Comparison of ENCODE assay signal across 24 mouse cellular contexts in the genomic region with DNA sequence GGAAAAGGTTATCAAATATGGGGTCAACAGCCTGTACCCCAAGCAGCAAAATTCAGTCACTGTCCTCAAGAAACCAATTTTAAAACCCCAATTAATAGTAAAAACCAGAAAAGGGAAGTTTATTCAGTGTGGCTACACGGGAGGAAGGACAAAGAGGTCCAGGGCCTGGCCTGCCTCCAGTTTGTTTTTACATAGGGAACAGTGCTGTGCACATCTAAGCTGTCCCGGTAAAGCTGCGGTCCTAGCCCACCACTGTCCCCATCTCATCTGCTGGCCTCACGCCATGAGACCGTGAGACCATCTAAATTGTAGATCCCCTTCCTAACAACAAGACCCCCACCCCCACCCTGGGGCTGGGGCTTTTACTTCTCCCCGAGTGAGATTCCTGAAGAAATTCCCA. TPM values are rescaled to one million over a fixed set of nuclear protein-coding genes. Genes with fewer than 3 reads are reported as not detected.
DNase-seq lines count a peak whose midpoint lies in the region; ATAC-seq lines count a peak whose summit lies in the region.
"Had no signal": no experiment of that assay in that cellular context is flagged by ENCODE, and none has a peak within 500 bp of the region (broad histone marks: within the 10 kb centered on the region; RNA-seq: fewer than 3 reads in every experiment).

No protein-coding gene starts in this region.

- H3K27ac ChIP-seq in forebrain, embryonic 14.5 days (ENCODE audit: low read depth, low read length), result no peak overlapping the region; the same call in 1 of the 2 replicates
- no peak overlapping the region for H3K27ac ChIP-seq in forebrain, embryonic 15.5 days (replicated peaks)
- H3K27ac ChIP-seq in hindbrain, embryonic 16.5 days (ENCODE audit: low read depth, low read length), result no peak overlapping the region
- H3K27ac ChIP-seq in hindbrain, embryonic 11.5 days (ENCODE audit: low read depth, low read length), result no peak overlapping the region
- no peak overlapping the region; the same call in 1 of the 2 replicates for H3K27ac ChIP-seq in midbrain, embryonic 13.5 days
- H3K27ac ChIP-seq in midbrain, embryonic 11.5 days (ENCODE audit: low read depth, low read length), result no peak overlapping the region; the same call in 1 of the 2 replicates
- H3K27ac ChIP-seq: embryonic facial prominence, embryonic 15.5 days; hindbrain, embryonic 15.5 days; kidney, embryonic 15.5 days; limb, embryonic 13.5 days; liver, embryonic 12.5 days; stomach, embryonic 15.5 days had no signal

- no peaks in the 10 kb centered on the region for H3K9me3 ChIP-seq in forebrain, embryonic 14.5 days (replicated peaks; ENCODE audit: control insufficient read depth, low read length)
- H3K9me3 ChIP-seq in forebrain, embryonic 15.5 days, result no peaks in the 10 kb centered on the region
- no peaks in the 10 kb centered on the region for H3K9me3 ChIP-seq in hindbrain, embryonic 16.5 days (ENCODE audit: control insufficient read depth, low read length)
- no peaks in the 10 kb centered on the region for H3K9me3 ChIP-seq in hindbrain, embryonic 11.5 days (ENCODE audit: control insufficient read depth, low read length)
- H3K9me3 ChIP-seq in midbrain, embryonic 13.5 days, result no peaks in the 10 kb centered on the region
- H3K9me3 ChIP-seq in midbrain, embryonic 11.5 days (ENCODE audit: control insufficient read depth, low read length), result peaks cover 2% of the 10 kb centered on the region; the same call in 1 of the 2 replicates
- H3K9me3 ChIP-seq: embryonic facial prominence, embryonic 15.5 days; hindbrain, embryonic 15.5 days; kidney, embryonic 15.5 days; limb, embryonic 13.5 days; liver, embryonic 12.5 days; stomach, embryonic 15.5 days had no signal

- no peak overlapping the region for H3K4me3 ChIP-seq in forebrain, embryonic 14.5 days (ENCODE audit: low read depth, low read length)
- no peak overlapping the region for H3K4me3 ChIP-seq in forebrain, embryonic 15.5 days
- no peak overlapping the region for H3K4me3 ChIP-seq in hindbrain, embryonic 16.5 days (ENCODE audit: low read length)
- H3K4me3 ChIP-seq in hindbrain, embryonic 11.5 days (ENCODE audit: low read depth, low read length), result no peak overlapping the region
- no peak overlapping the region for H3K4me3 ChIP-seq in midbrain, embryonic 13.5 days (replicated peaks)
- H3K4me3 ChIP-seq in midbrain, embryonic 11.5 days (ENCODE audit: low read depth, low read length), result no peak overlapping the region
- H3K4me3 ChIP-seq: embryonic facial prominence, embryonic 15.5 days; hindbrain, embryonic 15.5 days; kidney, embryonic 15.5 days; limb, embryonic 13.5 days; liver, embryonic 12.5 days; stomach, embryonic 15.5 days had no signal

- H3K4me1 ChIP-seq in forebrain, embryonic 14.5 days (ENCODE audit: control insufficient read depth, insufficient read depth, low read length), result peaks cover 20% of the 10 kb centered on the region
- peaks cover 22% of the 10 kb centered on the region for H3K4me1 ChIP-seq in forebrain, embryonic 15.5 days
- H3K4me1 ChIP-seq in hindbrain, embryonic 16.5 days (ENCODE audit: control insufficient read depth, insufficient read depth, low read depth, low read length), result peaks cover 15% of the 10 kb centered on the region
- 0 out of 2 replicates have a peak, but pooled peaks cover 2% of the 10 kb centered on the region for H3K4me1 ChIP-seq in hindbrain, embryonic 11.5 days (replicated peaks; ENCODE audit: control insufficient read depth, insufficient read depth, low read length)
- H3K4me1 ChIP-seq in midbrain, embryonic 13.5 days (replicated peaks), result peaks cover 42% of the 10 kb centered on the region
- no peaks in the 10 kb centered on the region; the same call in 1 of the 2 replicates for H3K4me1 ChIP-seq in midbrain, embryonic 11.5 days (ENCODE audit: control insufficient read depth, insufficient read depth, low read length)
- H3K4me1 ChIP-seq: embryonic facial prominence, embryonic 15.5 days; liver, embryonic 12.5 days; stomach, embryonic 15.5 days had no signal

- no peak overlapping the region for H3K9ac ChIP-seq in forebrain, embryonic 14.5 days (ENCODE audit: low read length)
- H3K9ac ChIP-seq in forebrain, embryonic 15.5 days (replicated peaks), result no peak overlapping the region
- 0 out of 2 replicates have a peak overlapping the region, but pooled peaks have one; percentile 24 for H3K9ac ChIP-seq in hindbrain, embryonic 16.5 days (ENCODE audit: low read depth, low read length)
- no peak overlapping the region for H3K9ac ChIP-seq in hindbrain, embryonic 11.5 days (ENCODE audit: low read depth, low read length)
- no peak overlapping the region for H3K9ac ChIP-seq in midbrain, embryonic 13.5 days (replicated peaks)
- H3K9ac ChIP-seq in midbrain, embryonic 11.5 days (ENCODE audit: low read length), result no peak overlapping the region
- H3K9ac ChIP-seq: embryonic facial prominence, embryonic 15.5 days; hindbrain, embryonic 15.5 days; kidney, embryonic 15.5 days; limb, embryonic 13.5 days; liver, embryonic 12.5 days; stomach, embryonic 15.5 days had no signal

- peak; percentile 6 for DNase-seq in forebrain, embryonic 14.5 days (ENCODE audit: low spot score)
- no peak for DNase-seq in hindbrain, embryonic 11.5 days (ENCODE audit: low spot score)
- DNase-seq in midbrain, embryonic 11.5 days (ENCODE audit: low spot score, missing footprints), result no peak
- DNase-seq in urinary bladder, postnatal 4 days (ENCODE audit: low spot score in 2 of 2), result no peak
- DNase-seq: adrenal gland, postnatal 25 days; cerebellum, adult 9-10 months; gastrocnemius, postnatal 36 days; lung, adult 18-20 months; lung, postnatal 10 days; midbrain, embryonic 14.5 days; thymus, adult 18-20 months; thymus, postnatal 36 days had no signal

- 27% methylated on average over 6 of the region's 6 CpGs for WGBS in forebrain, embryonic 14.5 days
- 22% methylated on average over 6 of the region's 6 CpGs for WGBS in forebrain, embryonic 15.5 days
- WGBS in hindbrain, embryonic 16.5 days, result 20% methylated on average over 6 of the region's 6 CpGs
- WGBS in hindbrain, embryonic 11.5 days, result 55% methylated on average over 6 of the region's 6 CpGs
- WGBS in midbrain, embryonic 13.5 days, result 46% methylated on average over 6 of the region's 6 CpGs
- 67% methylated on average over 6 of the region's 6 CpGs for WGBS in midbrain, embryonic 11.5 days

- H3K4me2 ChIP-seq in forebrain, embryonic 14.5 days (ENCODE audit: low read length), result no peak overlapping the region
- no peak overlapping the region for H3K4me2 ChIP-seq in forebrain, embryonic 15.5 days (replicated peaks)
- no peak overlapping the region for H3K4me2 ChIP-seq in hindbrain, embryonic 16.5 days (ENCODE audit: low read length)
- H3K4me2 ChIP-seq in hindbrain, embryonic 11.5 days (replicated peaks; ENCODE audit: low read depth, low read length), result no peak overlapping the region
- H3K4me2 ChIP-seq in midbrain, embryonic 13.5 days (replicated peaks), result no peak overlapping the region
- no peak overlapping the region for H3K4me2 ChIP-seq in midbrain, embryonic 11.5 days
- H3K4me2 ChIP-seq: embryonic facial prominence, embryonic 15.5 days; heart, embryonic 11.5 days; hindbrain, embryonic 15.5 days; kidney, embryonic 15.5 days; limb, embryonic 13.5 days; liver, embryonic 12.5 days; stomach, embryonic 15.5 days had no signal

- H3K27me3 ChIP-seq in forebrain, embryonic 14.5 days (replicated peaks; ENCODE audit: control insufficient read depth, insufficient read depth, low read length), result no peaks in the 10 kb centered on the region
- no peaks in the 10 kb centered on the region for H3K27me3 ChIP-seq in forebrain, embryonic 15.5 days
- H3K27me3 ChIP-seq in hindbrain, embryonic 16.5 days (replicated peaks; ENCODE audit: control insufficient read depth, insufficient read depth, low read length), result no peaks in the 10 kb centered on the region
- H3K27me3 ChIP-seq in hindbrain, embryonic 11.5 days (ENCODE audit: control insufficient read depth, insufficient read depth, low read length), result no peaks in the 10 kb centered on the region
- H3K27me3 ChIP-seq in midbrain, embryonic 13.5 days, result no peaks in the 10 kb centered on the region
- H3K27me3 ChIP-seq in midbrain, embryonic 11.5 days (ENCODE audit: control insufficient read depth, insufficient read depth, low read length), result no peaks in the 10 kb centered on the region
- H3K27me3 ChIP-seq: embryonic facial prominence, embryonic 15.5 days; hindbrain, embryonic 15.5 days; kidney, embryonic 15.5 days; limb, embryonic 13.5 days; liver, embryonic 12.5 days; stomach, embryonic 15.5 days had no signal

- no peaks in the 10 kb centered on the region for H3K36me3 ChIP-seq in forebrain, embryonic 14.5 days (ENCODE audit: control insufficient read depth, insufficient read depth, low read length)
- no peaks in the 10 kb centered on the region for H3K36me3 ChIP-seq in forebrain, embryonic 15.5 days
- H3K36me3 ChIP-seq in hindbrain, embryonic 16.5 days (ENCODE audit: control insufficient read depth, insufficient read depth, low read length), result no peaks in the 10 kb centered on the region
- H3K36me3 ChIP-seq in hindbrain, embryonic 11.5 days (ENCODE audit: control insufficient read depth, insufficient read depth, low read length), result no peaks in the 10 kb centered on the region
- peaks cover 14% of the 10 kb centered on the region; the same call in 1 of the 2 replicates for H3K36me3 ChIP-seq in midbrain, embryonic 13.5 days
- peaks cover 4% of the 10 kb centered on the region for H3K36me3 ChIP-seq in midbrain, embryonic 11.5 days (ENCODE audit: control insufficient read depth, insufficient read depth, low read length)
- H3K36me3 ChIP-seq: embryonic facial prominence, embryonic 15.5 days; hindbrain, embryonic 15.5 days; kidney, embryonic 15.5 days; limb, embryonic 13.5 days; liver, embryonic 12.5 days; stomach, embryonic 15.5 days had no signal

- no peak for ATAC-seq in forebrain, embryonic 14.5 days
- no peak; the same call in 1 of the 2 replicates for ATAC-seq in forebrain, embryonic 15.5 days (replicated peaks)
- no peak for ATAC-seq in hindbrain, embryonic 16.5 days
- no peak for ATAC-seq in hindbrain, embryonic 11.5 days (ENCODE audit: low FRiP score)
- ATAC-seq in midbrain, embryonic 13.5 days, result peak; percentile 38; the same call in 1 of the 2 replicates
- ATAC-seq in midbrain, embryonic 11.5 days (ENCODE audit: low FRiP score), result no peak
- ATAC-seq in hematopoietic stem cell, adult 5-6 weeks (replicated peaks in 1 of 2; ENCODE audit: insufficient read depth in 1 of 2, low FRiP score in 2 of 2, low TSS enrichment in 1 of 2, low read depth in 1 of 2, poor library complexity in 2 of 2, severe bottlenecking in 2 of 2), result peak; percentile 77 to 89
- ATAC-seq: intestine, embryonic 16.5 days; liver, embryonic 12.5 days had no signal

RNA-seq across cellular contexts. Expression of a gene that starts 29.8 kb away (rescaled TPM):
- polyA plus RNA-seq in forebrain, embryonic 14.5 days (2014; fragmentation: Nextera tagmentation; extraction: Ambion mirVana), result 66.6 and 72.1 TPM in 2 replicates
- 67.3 and 67.9 TPM in 2 replicates for polyA plus RNA-seq in forebrain, embryonic 15.5 days (2015; fragmentation: Nextera tagmentation; extraction: Ambion mirVana)
- polyA plus RNA-seq in hindbrain, embryonic 16.5 days (2015; fragmentation: Nextera tagmentation; extraction: Ambion mirVana), result 43.0 and 49.9 TPM in 2 replicates
- 151 and 163 TPM in 2 replicates for polyA plus RNA-seq in hindbrain, embryonic 11.5 days (2014; fragmentation: Nextera tagmentation; extraction: Ambion mirVana)
- 99.8 and 103 TPM in 2 replicates for polyA plus RNA-seq in midbrain, embryonic 13.5 days (2015; fragmentation: Nextera tagmentation; extraction: Ambion mirVana)
- polyA plus RNA-seq in midbrain, embryonic 11.5 days (2014; fragmentation: Nextera tagmentation; extraction: Ambion mirVana), result 170 and 171 TPM in 2 replicates
- 4.1 and 7.0 TPM in 2 replicates for total RNA-seq in hematopoietic stem cell, adult 5-6 weeks (2017)

Comparison
In these comparisons a context has a peak if more than half of its experiments do, and no peak if none do; other contexts are left out.
1. ATAC-seq: peak in midbrain, embryonic 13.5 days (single experiment) and hematopoietic stem cell, adult 5-6 weeks (2 of 2); none in forebrain, embryonic 14.5 days (single experiment), forebrain, embryonic 15.5 days (single experiment), hindbrain, embryonic 16.5 days (single experiment), hindbrain, embryonic 11.5 days (single experiment) and midbrain, embryonic 11.5 days (single experiment).